Mouse (Mus musculus) heart, adult 2 months (tissue): ENCODE results near the gene Rogdi. TPM values are rescaled to one million over a fixed set of nuclear protein-coding genes. Genes with fewer than 3 reads are reported as not detected.

Source experiments
- DNase-seq, 2 experiments: peaks; one replicate each; pipeline ENCODE4 v3.0.0; 2021
- H3K27ac ChIP-seq: fragments of 200-600 bp; 2 replicates; pipeline ENCODE4 v1.8.1; 2022
- H3K27me3 ChIP-seq: fragments of 200-500 bp; 2 replicates; pipeline ENCODE4 v1.6.1; 2012; ENCODE audit warnings: mild to moderate bottlenecking, low read length, inconsistent platforms, mixed read lengths; ENCODE audit not compliant: control insufficient read depth, insufficient read depth
- H3K36me3 ChIP-seq: fragments of 200-500 bp; 2 replicates; pipeline ENCODE4 v1.6.1; 2012; ENCODE audit warnings: low read length, inconsistent platforms; ENCODE audit not compliant: control insufficient read depth, insufficient read depth
- H3K4me1 ChIP-seq: fragments of 200-500 bp; 2 replicates; pipeline ENCODE4 v1.6.1; 2011; ENCODE audit warnings: low read length; ENCODE audit not compliant: control insufficient read depth, insufficient read depth
- H3K4me3 ChIP-seq: fragments of 200-600 bp; 2 replicates; pipeline ENCODE4 v1.8.1; 2022
- H3K79me2 ChIP-seq: fragments of 200-500 bp; replicated peaks from 2 replicates; pipeline ENCODE4 v1.6.1; 2012; ENCODE audit warnings: mild to moderate bottlenecking, inconsistent platforms, low read length, moderate library complexity, mixed read lengths; ENCODE audit not compliant: control insufficient read depth, insufficient read depth
- H3K9ac ChIP-seq: fragments of 200-500 bp; 2 replicates; pipeline ENCODE4 v1.6.1; 2012; ENCODE audit warnings: low read depth, mild to moderate bottlenecking, control low read depth, inconsistent platforms, low read length, mixed read lengths
- POLR2A ChIP-seq: fragments of 200-500 bp; IDR thresholded peaks from 2 replicates; pipeline ENCODE4 v1.6.1; 2011; ENCODE audit warnings: mild to moderate bottlenecking, low read depth, low read length, control low read depth; ENCODE audit not compliant: insufficient read depth
- whole genome bisulfite sequencing: fragments of 180-500 bp; shearing (Covaris S2); methylation state at CpG from one replicate; pipeline ENCODE4 v1.1.7; 2018; 5-methylcytosine and 5-hydroxymethylcytosine counted together
- intact Hi-C: fragments of 180-260 bp; cut with DNase I; formaldehyde crosslinking; loops from one replicate; pipeline ENCODE4 v1.15.1; 2025
- polyA plus RNA-seq: library from polyadenylated mRNA; depleted of rRNA; stranded (reverse); fragments of >200 nt; gene quantifications from 2 replicates; pipeline ENCODE4 v1.2.3, GENCODE M21; 2012; rRNA removed
- total RNA-seq, 2 experiments: library from RNA; stranded (reverse); gene quantifications; 2 replicates each; pipeline ENCODE4 v1.2.3; 2021

Rogdi gene
- total and polyA plus RNA-seq, 3 experiments: 15.5 to 63.0 (median 19.4) TPM

- no peaks in the 10 kb centered on the region for H3K27me3 ChIP-seq
- intact Hi-C loops: loop anchor here (5.0 kb wide), 1 partner anchor 232 kb away; no protein-coding TSS in a partner anchor
- H3K79me2 ChIP-seq: peaks cover 2% of the 10 kb centered on the region
- H3K4me3 ChIP-seq: no peak overlapping the region
- 73% methylated on average over 8 of the region's 8 CpGs for WGBS
- no peak overlapping the region for H3K27ac ChIP-seq
- DNase-seq: no peak
- peaks cover 4% of the 10 kb centered on the region for H3K36me3 ChIP-seq
- TF ChIP-seq POLR2A: no peak
- H3K9ac ChIP-seq: no peak overlapping the region
- H3K4me1 ChIP-seq: peaks cover 9% of the 10 kb centered on the region
These were observed 53.1 kb downstream of the Rogdi start for GRCm38 (mm10) chr16:4960260-4960659.

Other genes with a start within 250 kb of the Rogdi start
- 10 to 100 TPM; 58.4 to 65.6 TPM for gene Cdip1, start 223.3 kb downstream of the Rogdi start, total RNA-seq
- gene Cdip1, start 223.3 kb downstream of the Rogdi start, polyA plus RNA-seq: 94.3 and 100 TPM in 2 replicates
- gene 4930562C15Rik, start 178.1 kb downstream of the Rogdi start, total RNA-seq: not detected
- gene 4930562C15Rik, start 178.1 kb downstream of the Rogdi start, polyA plus RNA-seq: 0.23 TPM in 1 of 2 replicates, not detected in the other
- gene Ubald1, start 133.2 kb downstream of the Rogdi start, total RNA-seq: 10 to 100 TPM; 17.2 to 18.3 TPM
- 18.2 and 24.5 TPM in 2 replicates for gene Ubald1, start 133.2 kb downstream of the Rogdi start, polyA plus RNA-seq
- gene Mgrn1, start 127.3 kb downstream of the Rogdi start, total RNA-seq: 100 to 1,000 TPM; 148 to 168 TPM
- gene Mgrn1, start 127.3 kb downstream of the Rogdi start, polyA plus RNA-seq: 274 and 284 TPM in 2 replicates
- 10 to 100 TPM; 16.7 to 17.1 TPM for gene Nudt16l1, start 74.8 kb downstream of the Rogdi start, total RNA-seq
- gene Nudt16l1, start 74.8 kb downstream of the Rogdi start, polyA plus RNA-seq: 38.9 and 44.5 TPM in 2 replicates
- gene Anks3, start 49.3 kb downstream of the Rogdi start, total RNA-seq: 10 to 100 TPM; 11.4 to 12.7 TPM
- 21.3 and 30.4 TPM in 2 replicates for gene Anks3, start 49.3 kb downstream of the Rogdi start, polyA plus RNA-seq
- not detected for gene Sept12, start 15.7 kb downstream of the Rogdi start, total RNA-seq
- gene Sept12, start 15.7 kb downstream of the Rogdi start, polyA plus RNA-seq: 0.20 and 0.23 TPM in 2 replicates
- gene Smim22, start 6.3 kb downstream of the Rogdi start, total RNA-seq: not detected
- 2.1 TPM in 1 of 2 replicates, not detected in the other for gene Smim22, start 6.3 kb downstream of the Rogdi start, polyA plus RNA-seq
- gene Glyr1, start 36.3 kb upstream of the Rogdi start, total RNA-seq: 10 to 100 TPM; 39.2 to 42.9 TPM
- 35.9 and 48.6 TPM in 2 replicates for gene Glyr1, start 36.3 kb upstream of the Rogdi start, polyA plus RNA-seq
- 10 to 100 TPM; 22.8 to 23.1 TPM for gene Ubn1, start 36.5 kb upstream of the Rogdi start, total RNA-seq
- gene Ubn1, start 36.5 kb upstream of the Rogdi start, polyA plus RNA-seq: 15.8 and 21.2 TPM in 2 replicates
- gene Ppl, start 118.9 kb upstream of the Rogdi start, total RNA-seq: 1 to 10 TPM; 4.5 to 9.4 TPM
- gene Ppl, start 118.9 kb upstream of the Rogdi start, polyA plus RNA-seq: 2.0 and 2.5 TPM in 2 replicates
- under 1 TPM; 0.73 to 0.78 TPM for gene Sec14l5, start 133.6 kb upstream of the Rogdi start, total RNA-seq
- 2.1 and 4.3 TPM in 2 replicates for gene Sec14l5, start 133.6 kb upstream of the Rogdi start, polyA plus RNA-seq
- 10 to 100 TPM; 11.3 to 15.7 TPM for gene Nagpa, start 190.5 kb upstream of the Rogdi start, total RNA-seq
- 22.7 and 24.2 TPM in 2 replicates for gene Nagpa, start 190.5 kb upstream of the Rogdi start, polyA plus RNA-seq
- gene AU021092, start 208.7 kb upstream of the Rogdi start, total RNA-seq: 10 to 100 TPM; 17.4 to 19.9 TPM
- gene AU021092, start 208.7 kb upstream of the Rogdi start, polyA plus RNA-seq: 12.1 and 12.5 TPM in 2 replicates
- gene Alg1, start 220.1 kb upstream of the Rogdi start, total RNA-seq: 10 to 100 TPM; 12.0 to 12.5 TPM
- gene Alg1, start 220.1 kb upstream of the Rogdi start, polyA plus RNA-seq: 34.0 and 37.1 TPM in 2 replicates
- 1 to 10 TPM; 6.9 to 8.2 TPM for gene Eef2kmt, start 242.4 kb upstream of the Rogdi start, total RNA-seq
- 27.9 and 29.7 TPM in 2 replicates for gene Eef2kmt, start 242.4 kb upstream of the Rogdi start, polyA plus RNA-seq